Mouse (Mus musculus) intestine, embryonic 16.5 days (tissue): ENCODE measurements around the gene Fbxl14. TPM values are rescaled to one million over a fixed set of nuclear protein-coding genes. Genes with fewer than 3 reads are reported as not detected.

ENCODE experiments used
- ATAC-seq: fragments of 200-750 bp; cut with Nextera tagmentation; 2 replicates; pipeline ENCODE4 v1.8.0; 2017; ENCODE audit warnings: moderate TSS enrichment, moderate library complexity
- H3K27ac ChIP-seq: fragments of 300-500 bp; sonication (generic); 2 replicates; pipeline ENCODE4 v1.5.1; 2014; ENCODE audit warnings: mild to moderate bottlenecking, low read length
- H3K27me3 ChIP-seq: fragments of 300-500 bp; sonication (generic); replicated peaks from 2 replicates; pipeline ENCODE4 v1.6.1; 2014; ENCODE audit warnings: low read length, control low read depth, mixed read lengths; ENCODE audit not compliant: control insufficient read depth, insufficient read depth
- H3K36me3 ChIP-seq: fragments of 300-500 bp; sonication (generic); 2 replicates; pipeline ENCODE4 v1.6.1; 2014; ENCODE audit warnings: low read length, control low read depth; ENCODE audit not compliant: control insufficient read depth, insufficient read depth
- H3K4me1 ChIP-seq: fragments of 300-500 bp; sonication (generic); 2 replicates; pipeline ENCODE4 v1.6.1; 2014; ENCODE audit warnings: low read length, control low read depth, mixed read lengths; ENCODE audit not compliant: control insufficient read depth, insufficient read depth
- H3K4me2 ChIP-seq: fragments of 300-500 bp; sonication (generic); 2 replicates; pipeline ENCODE4 v1.6.1; 2014; ENCODE audit warnings: low read depth, low read length, control low read depth
- H3K4me3 ChIP-seq: fragments of 300-500 bp; sonication (generic); 2 replicates; pipeline ENCODE4 v1.5.1; 2014; ENCODE audit warnings: mild to moderate bottlenecking, low read length
- H3K9ac ChIP-seq: fragments of 300-500 bp; sonication (generic); 2 replicates; pipeline ENCODE4 v1.6.1; 2014; ENCODE audit warnings: low read depth, low read length
- H3K9me3 ChIP-seq: fragments of 300-500 bp; sonication (generic); 2 replicates; pipeline ENCODE4 v1.6.1; 2016; ENCODE audit warnings: low read length, control low read depth; ENCODE audit not compliant: control insufficient read depth
- WGBS: fragments of 180-500 bp; shearing (Covaris S2); extraction: QIAGEN DNeasy Blood & Tissue Kit; methylation state at CpG from one replicate; pipeline ENCODE4 v1.1.7; 2014; 5-methylcytosine and 5-hydroxymethylcytosine counted together
- polyA plus RNA-seq: library from polyadenylated mRNA; unstranded; fragments of >200 nt; fragmentation: Nextera tagmentation; extraction: Ambion mirVana; gene quantifications from 2 replicates; pipeline ENCODE4 v1.2.1, GENCODE M21; 2015

Gene Fbxl14
- polyA plus RNA-seq, 1 experiment from 2014 or later = 3.7 TPM

DNA sequence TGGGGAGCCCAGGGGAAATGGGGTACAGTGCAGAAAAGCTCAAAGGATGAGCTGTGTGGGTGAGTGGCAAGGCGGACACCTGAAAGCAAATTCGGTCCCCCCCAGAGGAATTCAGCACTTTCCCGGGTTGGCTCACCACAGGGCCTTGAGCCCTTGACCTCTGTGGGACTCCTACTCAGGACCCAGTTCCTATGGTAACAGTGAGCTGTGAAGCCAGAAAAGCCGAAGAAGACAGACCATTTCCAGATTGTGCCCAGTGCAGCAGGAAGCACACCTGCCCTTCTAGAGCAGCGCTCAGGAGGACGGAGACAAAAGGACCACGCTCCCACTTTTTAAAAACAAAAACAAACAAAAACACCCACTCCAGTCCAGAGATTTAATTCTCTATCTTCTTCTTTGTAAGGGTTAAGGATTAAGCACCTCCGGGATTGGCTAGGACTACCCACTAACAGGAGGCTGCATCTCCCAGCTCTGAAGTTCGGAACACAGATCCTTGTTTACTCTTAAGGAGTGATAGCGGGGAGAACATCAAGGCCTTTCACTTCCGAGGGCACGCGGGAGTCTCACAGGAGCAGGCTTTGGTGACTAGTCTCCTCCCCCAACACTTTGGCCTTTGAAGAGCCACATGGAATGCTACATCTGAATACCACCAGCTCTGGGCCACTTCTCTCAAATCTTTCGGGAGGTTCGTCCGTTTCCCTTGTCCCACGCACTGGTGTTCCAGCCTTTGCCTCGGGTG lies 31.0 kb upstream of the Fbxl14 start:
- Histone ChIP-seq H3K4me3 (peak overlapping the region; percentile 38), H3K9ac (peak overlapping the region; percentile 27), H3K36me3 (no peaks in the 10 kb centered on the region), H3K9me3 (no peaks in the 10 kb centered on the region), H3K4me2 (peak overlapping the region; percentile 55), H3K27me3 (no peaks in the 10 kb centered on the region), H3K4me1 (peaks cover 29% of the 10 kb centered on the region), H3K27ac (no peak overlapping the region)
- ATAC-seq = peak; percentile 17
- WGBS = 13% methylated on average over 18 of the region's 18 CpGs

DNA sequence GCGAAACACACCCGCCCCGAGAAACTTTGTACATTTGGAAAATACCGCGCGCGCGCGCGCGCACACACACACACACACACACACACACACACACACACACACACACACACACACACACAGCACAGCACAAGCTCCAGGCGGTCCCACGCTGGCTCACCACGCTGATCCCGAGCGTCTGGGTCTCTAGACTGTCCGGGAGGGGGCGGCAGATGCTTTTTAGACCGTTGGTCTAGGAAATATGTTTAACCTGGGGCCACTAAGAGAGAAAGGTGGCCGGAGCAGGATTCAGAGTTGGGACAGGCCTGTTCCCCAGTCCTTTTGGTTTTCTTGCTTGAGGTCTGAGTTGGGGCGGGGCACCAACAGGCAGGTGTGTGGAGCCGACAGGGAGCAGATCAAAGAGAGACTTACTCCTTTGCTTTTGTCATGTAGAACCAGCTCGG lies 30.4 kb upstream of the Fbxl14 start:
- peak overlapping the region; percentile 27 for H3K9ac ChIP-seq
- H3K27ac ChIP-seq = no peak overlapping the region
- H3K4me2 ChIP-seq = peak overlapping the region; percentile 55
- peaks cover 23% of the 10 kb centered on the region for H3K4me1 ChIP-seq
- peak overlapping the region; percentile 38 for H3K4me3 ChIP-seq
- no peaks in the 10 kb centered on the region for H3K36me3 ChIP-seq
- H3K9me3 ChIP-seq = no peaks in the 10 kb centered on the region
- no peaks in the 10 kb centered on the region for H3K27me3 ChIP-seq
- WGBS = 3% methylated on average over 23 of the region's 23 CpGs
- peak; percentile 61 for ATAC-seq

DNA sequence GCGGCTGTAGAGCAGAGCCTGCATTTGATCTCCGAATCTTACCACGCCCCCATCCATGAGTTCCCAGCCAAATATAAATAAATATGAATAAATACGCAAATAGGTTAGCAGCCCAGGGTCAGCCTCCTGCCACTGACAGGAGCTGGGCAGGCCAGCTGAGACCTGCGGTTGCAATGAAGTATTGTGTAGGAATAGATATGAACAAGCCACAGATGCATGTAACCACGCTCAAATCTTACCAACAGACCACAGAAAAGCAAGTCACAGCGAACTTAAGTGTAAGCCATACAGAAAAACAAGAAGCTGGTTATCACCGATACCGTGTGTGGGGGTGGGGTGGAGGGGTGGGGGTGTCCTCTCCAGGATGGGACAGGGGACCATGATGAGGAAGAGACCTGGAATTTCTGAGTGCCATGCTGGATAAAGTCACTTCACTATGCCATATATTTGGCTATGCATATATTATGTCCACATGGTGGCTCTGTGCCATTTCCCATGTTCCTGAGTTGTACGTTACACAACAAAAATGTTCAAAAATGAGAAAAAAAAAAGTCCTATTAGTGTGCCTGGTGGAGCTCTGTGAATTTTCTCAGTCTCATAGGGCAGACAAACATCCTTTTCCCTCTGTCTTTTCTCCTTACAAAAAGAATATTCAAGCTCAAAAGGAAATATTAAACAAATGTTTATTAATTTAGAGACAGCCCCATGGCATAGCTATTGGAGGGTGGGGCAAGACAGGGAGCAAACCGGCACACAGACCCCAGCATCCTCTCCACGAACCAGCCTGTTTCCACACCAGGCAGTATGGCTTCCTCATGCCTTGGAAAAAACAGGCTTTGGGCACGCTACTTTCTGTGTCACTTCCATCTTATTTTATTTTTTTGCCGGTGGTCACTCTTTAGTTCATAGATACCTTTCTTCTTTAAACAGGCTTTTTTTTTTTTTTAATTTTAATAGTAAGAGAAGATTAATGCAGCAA lies 28.2 kb upstream of the Fbxl14 start:
- ATAC-seq = no peak
- H3K4me2 ChIP-seq = peak overlapping the region; percentile 78
- peak overlapping the region; percentile 36; the same call in 1 of the 2 replicates for H3K4me3 ChIP-seq
- H3K36me3 ChIP-seq = no peaks in the 10 kb centered on the region
- H3K9me3 ChIP-seq = no peaks in the 10 kb centered on the region
- no peak overlapping the region; the same call in 1 of the 2 replicates for H3K27ac ChIP-seq
- H3K4me1 ChIP-seq = peaks cover 23% of the 10 kb centered on the region
- 37% methylated on average over 14 of the region's 14 CpGs for WGBS
- no peaks in the 10 kb centered on the region for H3K27me3 ChIP-seq
- H3K9ac ChIP-seq = 0 out of 2 replicates have a peak overlapping the region, but pooled peaks have one; percentile 56

GRCm38 (mm10) chr6:119451981-119452499 lies 27.4 kb upstream of the Fbxl14 start:
- Histone ChIP-seq H3K4me2 (peak overlapping the region; percentile 78), H3K9me3 (no peaks in the 10 kb centered on the region), H3K9ac (peak overlapping the region; percentile 56), H3K4me1 (peaks cover 23% of the 10 kb centered on the region), H3K36me3 (no peaks in the 10 kb centered on the region), H3K27ac (peak overlapping the region; percentile 61; the same call in 1 of the 2 replicates), H3K27me3 (no peaks in the 10 kb centered on the region), H3K4me3 (peak overlapping the region; percentile 36)
- WGBS = 8% methylated on average over 15 of the region's 15 CpGs
- peak; percentile 31 for ATAC-seq

- no peak overlapping the region for H3K27ac ChIP-seq
- H3K9ac ChIP-seq = no peak overlapping the region
- H3K27me3 ChIP-seq = no peaks in the 10 kb centered on the region
- H3K4me2 ChIP-seq = no peak overlapping the region
- H3K4me3 ChIP-seq = no peak overlapping the region
- H3K36me3 ChIP-seq = no peaks in the 10 kb centered on the region
- 67% methylated on average over 8 of the region's 8 CpGs for WGBS
- H3K4me1 ChIP-seq = no peaks in the 10 kb centered on the region
- no peak for ATAC-seq
- H3K9me3 ChIP-seq = no peaks in the 10 kb centered on the region
These were observed 21.3 kb upstream of the Fbxl14 start for GRCm38 (mm10) chr6:119458166-119458565.

- WGBS = 56% methylated on average over 4 of the region's 4 CpGs
- Histone ChIP-seq H3K36me3 (no peaks in the 10 kb centered on the region), H3K4me3 (no peak overlapping the region), H3K4me1 (no peaks in the 10 kb centered on the region), H3K27ac (no peak overlapping the region), H3K9ac (no peak overlapping the region), H3K27me3 (no peaks in the 10 kb centered on the region), H3K4me2 (no peak overlapping the region), H3K9me3 (no peaks in the 10 kb centered on the region)
- no peak for ATAC-seq
These were observed 20.4 kb upstream of the Fbxl14 start for GRCm38 (mm10) chr6:119459041-119459440.

- WGBS = 60% methylated on average over 5 of the region's 5 CpGs
- Histone ChIP-seq H3K9me3 (no peaks in the 10 kb centered on the region), H3K4me2 (no peak overlapping the region), H3K4me3 (no peak overlapping the region), H3K27me3 (no peaks in the 10 kb centered on the region), H3K36me3 (no peaks in the 10 kb centered on the region), H3K9ac (no peak overlapping the region), H3K27ac (no peak overlapping the region), H3K4me1 (no peaks in the 10 kb centered on the region)
- ATAC-seq = no peak
These were observed 19.1 kb upstream of the Fbxl14 start for GRCm38 (mm10) chr6:119460391-119460790.

- H3K4me1 ChIP-seq = 0 out of 2 replicates have a peak, but pooled peaks cover 5% of the 10 kb centered on the region
These were observed 13.3 kb upstream of the Fbxl14 start for GRCm38 (mm10) chr6:119466161-119466560.

More at GRCm38 (mm10) chr6:119466161-119466560, 13.3 kb upstream of the Fbxl14 start:
- Histone ChIP-seq H3K36me3 (no peaks in the 10 kb centered on the region), H3K27ac (no peak overlapping the region), H3K4me2 (no peak overlapping the region), H3K4me3 (no peak overlapping the region), H3K27me3 (no peaks in the 10 kb centered on the region), H3K9me3 (no peaks in the 10 kb centered on the region), H3K9ac (no peak overlapping the region)
- WGBS = 98% methylated on average over 1 of the region's 1 CpGs
- no peak for ATAC-seq
